Mouse (Mus musculus) megakaryocyte-erythroid progenitor cell, adult 5-6 weeks (primary cell): ENCODE results near the gene Zbtb3. TPM values are rescaled to one million over a fixed set of nuclear protein-coding genes. Genes with fewer than 3 reads are reported as not detected.

Experiments
- ATAC-seq: replicated peaks from 2 replicates; pipeline ENCODE4 v1.8.0; 2016; ENCODE audit warnings: mild to moderate bottlenecking, inconsistent platforms; ENCODE audit not compliant: severe bottlenecking, poor library complexity, low FRiP score, low TSS enrichment
- total RNA-seq, 2 experiments: library from RNA; stranded (forward) in 1 of 2; stranded (reverse) in 1 of 2; fragments of 200-1000, 215-1000 nt in 1 of 2; fragments of >200 nt in 1 of 2; fragmentation: Nextera tagmentation in 1 of 2; gene quantifications; 2 replicates each; pipeline ENCODE4 v1.2.3; 2014 to 2017

The Zbtb3 gene
- total RNA-seq (2014; fragmentation: Nextera tagmentation) (1.4 and 1.9 TPM in 2 replicates), total RNA-seq (2017) (0.91 and 1.6 TPM in 2 replicates)

DNA sequence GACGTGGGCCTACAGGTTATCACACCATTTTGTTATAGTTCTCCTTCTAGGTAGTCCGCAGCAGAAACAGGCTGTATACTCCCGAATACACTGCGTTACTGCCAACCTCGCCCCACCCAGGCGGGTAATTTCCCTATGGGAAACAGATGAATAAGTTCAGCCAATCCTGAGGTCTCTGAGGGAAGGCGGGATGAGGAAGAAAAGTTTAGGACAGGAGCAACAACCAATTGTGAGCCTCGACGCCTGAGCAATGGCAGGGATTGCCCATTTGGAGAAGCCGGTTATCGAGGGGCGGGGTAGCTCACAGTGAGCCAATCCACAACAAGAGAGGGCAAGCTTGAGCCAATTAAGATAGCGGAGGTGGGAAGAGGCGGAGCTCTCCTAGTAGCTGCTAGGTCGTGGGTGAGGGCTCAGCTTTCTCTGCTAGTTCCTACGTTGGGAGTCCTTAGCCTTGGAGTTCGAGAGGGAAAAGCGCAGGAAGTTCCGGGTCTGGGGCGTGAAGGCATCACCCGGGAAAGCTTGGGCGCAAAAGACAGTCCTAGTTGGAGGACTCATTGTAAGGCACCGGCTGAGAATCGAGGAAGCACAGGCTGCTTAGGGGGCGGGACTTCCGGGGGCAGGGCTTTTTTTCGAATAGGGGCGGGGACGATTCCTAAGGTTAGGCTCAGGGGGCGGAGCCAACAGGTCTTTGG lies at the start of gene Zbtb3:
Zbtb3 (plus strand) TSS at position 426 of the 692 bp plus-strand sequence.
- peak; percentile 95 for ATAC-seq

DNA sequence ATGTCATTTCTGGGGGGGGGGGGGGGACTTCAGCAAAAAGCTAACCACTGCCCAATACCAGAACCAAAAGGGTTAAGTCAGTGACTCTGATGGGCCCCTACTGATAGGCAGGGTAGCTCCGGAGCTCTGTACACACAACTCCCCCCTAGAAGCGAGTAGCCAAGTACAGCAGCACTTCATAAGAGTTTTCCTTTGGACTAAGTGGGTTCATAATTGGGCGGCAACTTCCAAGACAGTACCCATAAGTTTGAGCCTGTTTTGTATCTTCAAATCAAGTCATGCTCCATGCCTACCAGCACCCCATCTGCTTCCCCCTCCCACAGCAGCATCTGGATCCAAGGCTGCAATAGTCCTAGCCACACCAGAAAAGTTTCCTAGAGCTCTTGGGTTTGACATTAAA lies 46.7 kb upstream of the Zbtb3 start:
- no peak for ATAC-seq

DNA sequence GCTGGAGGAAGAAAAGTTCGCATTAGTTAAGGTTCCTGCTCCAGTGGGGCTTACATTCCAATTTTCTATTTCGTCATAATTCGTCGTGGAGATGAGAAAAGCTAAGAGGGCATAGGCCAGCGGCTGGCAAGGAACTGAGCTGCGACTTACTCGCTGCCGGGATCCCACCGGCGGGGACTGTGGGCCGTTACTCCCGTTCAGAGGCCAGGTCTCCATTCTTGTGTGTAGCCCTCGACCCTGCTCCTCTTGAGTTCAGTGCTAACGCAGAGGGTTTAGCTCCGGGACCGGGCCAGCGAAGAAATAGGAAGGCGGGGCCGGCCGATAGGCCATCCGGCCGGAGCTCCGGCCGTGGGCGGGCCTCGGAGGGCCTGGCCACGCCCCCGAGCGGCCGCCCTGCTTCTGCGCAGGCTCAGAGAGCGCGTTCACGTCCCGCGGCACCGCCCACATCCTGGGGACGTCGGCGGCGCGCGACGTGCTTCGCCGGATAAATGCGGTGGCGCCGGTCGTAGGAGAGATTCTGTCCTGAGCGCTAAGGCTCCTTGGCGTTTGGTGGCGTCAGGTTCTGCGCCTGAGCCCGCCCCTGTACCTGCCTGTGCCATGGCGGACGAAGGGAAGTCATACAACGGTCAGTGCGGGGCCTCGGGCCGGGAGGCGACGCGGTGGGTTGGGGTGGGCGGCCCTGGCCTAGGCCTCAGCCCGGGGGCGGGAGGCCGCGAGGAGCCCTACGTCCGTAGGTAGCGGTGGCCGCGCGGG lies 45.5 kb upstream of the Zbtb3 start, which contains the start of gene Nxf1:
Nxf1 (plus strand) TSS at position 439 of the 753 bp plus-strand sequence.
- ATAC-seq: peak; percentile 80

GRCm38 (mm10) chr19:8757471-8757998 lies 44.8 kb upstream of the Zbtb3 start:
- no peak for ATAC-seq

- ATAC-seq: no peak
Measured at GRCm38 (mm10) chr19:8758899-8759298, 43.5 kb upstream of the Zbtb3 start.

DNA sequence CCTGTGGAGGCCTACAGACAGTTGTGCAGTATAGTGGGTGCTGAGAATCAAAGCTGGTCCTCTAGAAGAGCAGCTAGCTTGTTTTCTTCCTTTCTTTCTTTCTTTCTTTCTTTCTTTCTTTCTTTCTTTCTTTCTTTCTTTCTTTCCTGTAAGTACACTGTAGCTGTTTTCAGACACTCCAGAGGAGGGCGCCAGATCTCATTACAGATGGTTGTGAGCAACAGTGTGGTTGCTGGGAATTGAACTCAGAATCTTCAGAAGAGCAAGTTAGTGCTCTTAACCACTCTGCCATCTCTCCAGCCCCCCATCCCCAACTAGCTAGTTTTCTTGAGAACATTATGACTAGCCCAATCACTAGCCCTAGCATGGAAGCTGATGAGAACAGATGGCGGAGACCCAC lies 41.6 kb upstream of the Zbtb3 start:
- no peak for ATAC-seq

DNA sequence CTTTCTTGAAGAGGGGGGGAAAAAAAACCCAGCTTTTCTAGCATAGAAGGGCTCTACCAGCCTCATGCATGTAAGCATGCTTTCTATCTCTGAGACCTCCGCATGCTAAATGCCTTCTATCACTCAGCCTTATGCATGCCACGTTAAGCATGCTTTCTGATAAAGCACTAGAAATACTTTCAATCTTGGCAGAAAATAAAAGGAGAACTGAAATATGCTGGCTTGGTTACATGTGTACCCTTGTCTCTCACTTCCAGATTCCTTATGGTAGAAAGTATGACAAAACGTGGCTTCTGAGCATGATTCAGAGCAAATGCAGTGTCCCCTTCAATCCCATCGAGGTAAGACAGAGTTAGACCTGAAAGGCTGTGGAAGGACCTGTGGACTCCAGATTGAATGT lies 39.1 kb upstream of the Zbtb3 start:
- no peak for ATAC-seq

GRCm38 (mm10) chr19:8765562-8765961 lies 36.8 kb upstream of the Zbtb3 start:
- ATAC-seq: no peak

GRCm38 (mm10) chr19:8770567-8771270 lies 31.6 kb upstream of the Zbtb3 start, which contains the start of gene Tmem223:
Tmem223 (plus strand) TSS chr19:8770996.
- ATAC-seq: peak; percentile 58

GRCm38 (mm10) chr19:8772996-8773395 lies 29.4 kb upstream of the Zbtb3 start:
- peak; percentile 34; the same call in 1 of the 2 replicates for ATAC-seq

- ATAC-seq: no peak
Measured at GRCm38 (mm10) chr19:8773409-8773808, 28.9 kb upstream of the Zbtb3 start.

- ATAC-seq: peak; percentile 64
Measured at GRCm38 (mm10) chr19:8774086-8774835, 28.1 kb upstream of the Zbtb3 start, which contains the start of gene Tmem179b. Tmem179b (minus strand) TSS chr19:8774467.

DNA sequence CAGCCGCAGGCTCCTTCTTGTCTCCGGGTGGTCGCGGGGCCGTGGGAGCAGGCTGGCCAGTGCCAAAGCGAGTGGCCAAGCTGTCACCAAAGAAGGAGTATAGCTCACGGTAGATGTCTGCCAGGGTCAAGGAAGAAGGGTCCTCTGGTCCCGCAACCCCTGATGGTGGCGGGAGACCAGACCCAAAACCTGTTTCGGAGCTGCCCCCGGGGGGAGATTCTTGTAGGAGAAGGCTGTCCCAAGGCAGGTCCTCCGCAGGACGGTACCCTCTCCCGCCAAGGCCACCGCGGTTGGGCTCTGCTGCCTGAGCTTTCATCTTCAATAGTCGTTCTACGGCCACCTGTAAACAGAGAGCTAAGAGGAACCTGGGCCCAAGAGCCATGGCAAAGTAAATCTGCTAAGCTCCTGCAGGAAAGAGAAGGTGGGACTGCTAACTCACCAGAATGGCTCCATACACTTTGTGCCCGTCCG lies 27.4 kb upstream of the Zbtb3 start:
- no peak for ATAC-seq

DNA sequence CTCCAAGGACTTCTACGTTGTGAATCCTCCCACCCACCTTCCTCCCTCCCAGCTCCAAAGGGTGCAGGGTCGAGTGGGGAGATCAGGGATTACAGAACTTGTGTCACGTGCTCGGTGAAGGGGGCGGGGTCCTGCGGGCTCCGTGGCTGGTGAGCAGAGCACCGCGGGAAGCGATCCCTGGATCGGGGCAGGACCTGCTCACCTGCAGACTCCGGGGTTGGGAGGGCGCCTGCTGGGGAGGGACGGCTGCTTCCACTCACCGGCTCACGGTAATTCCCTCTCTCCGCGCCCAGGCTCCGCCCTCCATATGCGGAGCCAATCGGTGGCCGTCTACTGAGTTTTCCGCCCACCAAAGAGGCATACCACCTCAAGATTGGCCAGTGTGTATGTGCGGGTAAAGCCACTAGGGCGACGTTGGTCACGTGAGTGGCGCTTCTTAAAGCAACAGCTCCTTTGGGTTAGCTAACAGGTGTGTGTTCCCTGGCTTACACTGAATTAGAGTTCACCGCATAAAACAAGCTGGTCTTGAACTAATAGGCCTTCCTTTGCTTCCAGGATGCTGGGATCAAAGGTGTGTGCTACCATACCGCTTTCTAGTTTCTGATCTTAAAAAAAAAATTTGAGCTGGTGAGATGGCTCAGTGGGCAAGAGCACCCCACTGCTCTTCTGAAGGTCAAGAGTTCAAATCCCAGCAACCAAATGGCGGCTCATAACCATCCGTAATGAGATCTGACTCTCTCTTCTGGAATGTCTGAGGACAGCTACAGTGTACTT lies 16.2 kb upstream of the Zbtb3 start, which contains the start of gene Taf6l:
Taf6l (minus strand) TSS at position 410 of the 774 bp plus-strand sequence.
- ATAC-seq: peak; percentile 99

GRCm38 (mm10) chr19:8788521-8788920 lies 13.8 kb upstream of the Zbtb3 start:
- no peak for ATAC-seq

- ATAC-seq: no peak
Measured at GRCm38 (mm10) chr19:8789171-8789570, 13.2 kb upstream of the Zbtb3 start.

- no peak for ATAC-seq
Measured at GRCm38 (mm10) chr19:8790171-8790570, 12.2 kb upstream of the Zbtb3 start.
